Mouse (Mus musculus) megakaryocyte, embryonic 14.5 days (primary cell): Measurements from ENCODE around the gene Tnip3. TPM values are rescaled to one million over a fixed set of nuclear protein-coding genes. Genes with fewer than 3 reads are reported as not detected.
A peak's percentile ranks its signal among the peaks of the same experiment; 100 is the strongest.

Source experiments
- H3K27me3 ChIP-seq: replicated peaks from 2 replicates; pipeline ENCODE3; 2012; ENCODE audit warnings: inconsistent platforms
- H3K36me3 ChIP-seq: replicated peaks from 2 replicates; pipeline ENCODE3; 2012; ENCODE audit warnings: low read length, inconsistent platforms, mixed read lengths
- H3K4me1 ChIP-seq: 2 replicates; pipeline ENCODE4 v1.6.1; 2012; ENCODE audit warnings: inconsistent platforms
- H3K4me3 ChIP-seq: replicated peaks from 2 replicates; pipeline ENCODE3; 2012; ENCODE audit warnings: moderate library complexity, mild to moderate bottlenecking, inconsistent platforms
- H3K9me3 ChIP-seq: 2 replicates; pipeline ENCODE4 v1.6.1; 2012; ENCODE audit warnings: inconsistent platforms
- FLI1 ChIP-seq: IDR thresholded peaks from 2 replicates; pipeline ENCODE4 v1.6.1; 2012; ENCODE audit warnings: low read length, inconsistent platforms, mixed read lengths
- GATA1 ChIP-seq: IDR thresholded peaks from 3 replicates; pipeline ENCODE4 v1.6.1; 2012; ENCODE audit warnings: mixed read lengths, low read length, inconsistent platforms, borderline replicate concordance
- polyA plus RNA-seq: library from polyadenylated mRNA; stranded (reverse); fragments of >175 nt; gene quantifications from 2 replicates; pipeline ENCODE4 v1.2.3, GENCODE M21; 2012; ENCODE audit warnings: low replicate concordance; ENCODE audit not compliant: insufficient read depth

The Tnip3 gene
- polyA plus RNA-seq, 1 experiment: 0.20 TPM

DNA sequence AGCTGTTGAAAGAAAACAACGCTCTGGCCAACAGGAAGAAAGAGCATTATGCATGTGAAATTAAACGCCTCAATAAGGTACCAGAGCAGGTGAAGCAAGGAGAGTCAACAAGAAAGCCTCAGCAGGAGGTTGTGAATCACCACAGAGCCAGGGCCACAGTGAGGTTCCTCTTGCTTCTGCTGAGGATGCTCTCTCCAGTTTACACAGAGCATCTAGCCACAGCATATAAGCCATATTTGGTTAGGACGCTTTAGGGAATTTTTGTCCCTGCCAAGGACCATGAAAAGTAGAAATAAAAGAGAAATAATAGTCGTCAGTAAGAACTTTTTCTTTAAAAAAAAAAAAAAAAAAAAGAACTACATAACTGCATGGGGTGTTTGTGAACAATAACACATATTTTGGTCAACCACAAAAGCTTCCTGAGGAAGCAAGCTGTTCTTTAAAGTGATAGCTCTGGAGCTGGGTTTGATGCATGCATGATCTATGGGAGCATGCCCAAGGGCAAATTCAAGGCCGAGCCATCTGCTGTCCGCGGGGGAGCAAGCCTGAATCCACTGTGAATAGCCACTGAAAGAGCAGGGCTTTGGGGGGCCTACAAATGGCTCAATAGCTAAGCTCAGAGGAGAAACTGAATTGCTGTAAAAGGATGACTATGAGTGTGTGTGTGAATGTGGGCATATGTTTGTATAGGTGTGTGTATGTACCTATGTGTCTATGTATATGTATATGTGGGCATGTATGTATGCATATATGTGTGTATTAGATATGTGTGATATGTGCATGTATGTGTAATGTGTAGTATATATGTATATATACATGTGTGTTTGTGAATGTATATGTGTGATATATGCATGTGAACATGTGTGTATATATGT, 75.0 kb downstream of the Tnip3 start:
- Histone ChIP-seq H3K36me3 (peaks cover 6% of the 10 kb centered on the region), H3K27me3 (no peaks in the 10 kb centered on the region), H3K4me3 (peak overlapping the region; percentile 34), H3K9me3 (no peaks in the 10 kb centered on the region), H3K4me1 (peaks cover 81% of the 10 kb centered on the region)
- TF ChIP-seq GATA1 (no peak), FLI1 (no peak)

DNA sequence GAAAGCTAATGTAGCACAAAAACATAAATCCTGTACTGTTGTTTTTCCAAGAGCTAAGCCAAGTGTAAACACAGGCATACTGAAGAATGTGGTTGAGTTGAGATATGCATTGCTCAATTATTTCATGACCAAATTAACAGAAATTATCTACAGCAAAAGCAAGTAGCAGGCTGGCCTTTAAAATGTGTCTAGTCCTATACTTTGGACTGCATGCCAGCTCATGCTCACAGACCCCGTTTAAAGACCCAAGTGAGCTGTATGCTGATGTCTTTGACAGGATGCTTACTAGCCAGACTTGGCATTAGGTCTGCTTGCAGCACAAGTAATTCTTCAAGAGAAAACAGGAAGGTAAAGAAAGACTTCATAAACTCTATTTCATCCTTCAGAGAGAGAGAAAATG, 75.8 kb downstream of the Tnip3 start:
- Histone ChIP-seq H3K27me3 (no peaks in the 10 kb centered on the region), H3K36me3 (peaks cover 12% of the 10 kb centered on the region), H3K4me3 (no peak overlapping the region), H3K9me3 (no peaks in the 10 kb centered on the region), H3K4me1 (peaks cover 81% of the 10 kb centered on the region)
- no peak for TF ChIP-seq GATA1
- TF ChIP-seq FLI1: no peak

DNA sequence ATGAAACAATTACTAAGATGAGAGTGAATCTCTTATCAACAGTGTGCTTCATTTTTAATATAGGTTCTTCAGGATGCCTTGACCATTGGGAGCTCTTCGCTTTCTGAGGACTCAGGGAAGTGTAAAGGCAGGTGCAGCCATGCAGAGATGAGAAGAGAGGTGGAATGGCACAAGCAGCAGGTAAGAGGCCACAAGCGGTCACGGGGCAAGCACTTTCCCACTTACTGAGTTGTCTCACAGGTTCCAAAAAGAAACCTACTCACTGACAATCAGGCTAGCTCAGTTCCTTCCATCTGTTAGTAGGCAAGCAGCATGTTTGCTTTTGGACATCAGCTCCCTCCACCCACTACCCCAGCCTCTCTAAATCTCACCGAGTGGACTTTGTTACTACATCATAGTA, 80.7 kb downstream of the Tnip3 start:
- Histone ChIP-seq H3K9me3 (no peaks in the 10 kb centered on the region), H3K27me3 (no peaks in the 10 kb centered on the region), H3K36me3 (peaks cover 10% of the 10 kb centered on the region), H3K4me1 (peaks cover 43% of the 10 kb centered on the region), H3K4me3 (no peak overlapping the region)
- no peak for TF ChIP-seq FLI1
- TF ChIP-seq GATA1: no peak

DNA sequence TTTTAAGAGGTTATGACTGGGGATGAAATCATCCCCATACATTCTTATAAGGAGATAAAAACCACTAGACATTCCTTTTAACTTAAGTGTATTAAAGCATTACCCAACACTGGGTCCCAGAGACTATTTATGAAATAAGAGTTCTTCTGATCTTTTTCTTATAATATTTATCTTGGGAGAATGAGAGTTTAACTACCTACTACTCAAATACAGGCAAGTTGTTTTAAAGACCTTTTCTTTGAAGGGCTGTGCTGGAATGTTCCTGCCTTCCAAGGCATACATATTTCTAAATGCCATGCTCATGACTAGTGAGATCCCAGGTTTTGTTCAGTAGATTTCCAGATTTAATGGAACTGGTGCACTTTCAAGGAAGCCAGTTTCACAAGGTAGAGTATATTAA, 81.8 kb downstream of the Tnip3 start:
- Histone ChIP-seq H3K4me3 (no peak overlapping the region), H3K27me3 (no peaks in the 10 kb centered on the region), H3K9me3 (no peaks in the 10 kb centered on the region), H3K4me1 (peaks cover 44% of the 10 kb centered on the region), H3K36me3 (peaks cover 12% of the 10 kb centered on the region)
- no peak for TF ChIP-seq FLI1
- no peak for TF ChIP-seq GATA1

DNA sequence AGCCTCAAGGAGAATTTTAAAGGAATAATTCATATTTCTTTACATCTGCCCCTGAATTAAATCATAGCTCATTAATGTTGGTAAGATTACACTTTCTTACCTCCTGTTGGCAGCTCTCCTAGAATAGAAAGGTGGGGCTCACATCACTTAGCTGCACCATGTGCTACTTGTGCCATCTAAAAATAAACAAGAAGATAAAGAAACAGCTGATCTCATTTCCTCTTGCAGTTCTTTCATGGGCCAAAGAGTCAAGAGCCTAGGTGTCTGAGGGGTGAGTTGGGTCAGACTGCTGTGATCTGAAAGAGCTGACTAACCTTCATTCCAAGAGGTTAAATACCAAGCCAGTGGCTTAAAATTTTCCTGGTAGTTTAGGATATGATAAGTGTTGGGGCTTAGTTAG, 86.7 kb downstream of the Tnip3 start:
- TF ChIP-seq FLI1: no peak
- no peak for TF ChIP-seq GATA1
- Histone ChIP-seq H3K36me3 (peaks cover 34% of the 10 kb centered on the region), H3K9me3 (no peaks in the 10 kb centered on the region), H3K4me3 (no peak overlapping the region), H3K27me3 (no peaks in the 10 kb centered on the region), H3K4me1 (peaks cover 46% of the 10 kb centered on the region)

DNA sequence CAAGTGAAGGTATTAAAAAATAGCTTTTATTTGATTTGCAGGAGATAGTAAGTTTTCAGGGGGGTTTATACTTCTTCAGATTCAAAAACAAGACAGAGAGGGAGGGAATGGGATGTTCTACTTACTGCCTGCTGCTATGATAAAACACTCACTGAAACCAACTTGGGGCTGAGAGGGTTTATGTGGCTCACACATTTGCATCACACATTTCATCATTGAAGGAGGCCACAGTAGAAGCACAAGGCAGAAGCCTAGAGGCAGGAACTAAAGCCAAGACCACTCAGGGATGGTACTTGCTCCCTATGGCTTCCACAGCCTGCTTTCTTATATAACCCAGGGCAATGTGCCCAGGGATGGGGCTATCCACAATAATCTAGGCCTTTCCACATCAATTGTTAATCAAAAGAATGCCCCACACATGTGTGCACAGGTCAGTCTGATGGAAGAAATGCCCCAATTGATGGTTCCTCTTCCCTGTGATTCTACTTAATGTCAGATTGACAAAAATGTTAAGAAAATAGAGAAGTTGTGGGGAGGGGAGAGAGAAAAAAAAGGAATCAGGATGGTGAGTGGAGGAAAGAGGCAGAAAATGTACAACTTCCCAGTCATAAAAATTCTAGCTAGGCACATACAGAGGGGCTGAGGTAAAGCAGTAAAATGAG, 88.9 kb downstream of the Tnip3 start:
- Histone ChIP-seq H3K4me3 (no peak overlapping the region), H3K36me3 (peaks cover 34% of the 10 kb centered on the region), H3K27me3 (no peaks in the 10 kb centered on the region), H3K9me3 (no peaks in the 10 kb centered on the region), H3K4me1 (peaks cover 42% of the 10 kb centered on the region)
- TF ChIP-seq FLI1 (no peak), GATA1 (no peak)

DNA sequence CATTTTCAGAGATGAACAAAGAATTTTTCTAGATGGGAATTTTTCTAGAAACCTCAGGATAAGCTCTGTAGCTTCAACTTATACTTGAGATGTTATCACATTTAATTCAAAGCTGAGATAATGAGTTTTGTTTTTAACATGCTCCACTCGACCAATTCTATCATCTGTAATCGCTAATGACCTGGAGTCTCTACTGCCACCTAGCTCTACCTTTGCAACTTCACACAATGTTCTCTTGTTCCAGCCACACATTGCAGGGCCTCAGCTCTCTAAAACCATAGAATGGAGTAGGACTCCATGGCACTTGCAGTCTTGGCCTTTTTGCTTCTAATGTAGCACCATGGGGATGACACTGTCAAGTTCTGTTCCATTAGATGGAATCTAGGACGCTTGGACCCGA, 90.5 kb downstream of the Tnip3 start:
- TF ChIP-seq FLI1 (no peak), GATA1 (no peak)
- H3K36me3 ChIP-seq: peaks cover 34% of the 10 kb centered on the region
- H3K9me3 ChIP-seq: no peaks in the 10 kb centered on the region
- H3K4me1 ChIP-seq: peaks cover 39% of the 10 kb centered on the region
- no peak overlapping the region for H3K4me3 ChIP-seq
- no peaks in the 10 kb centered on the region for H3K27me3 ChIP-seq

DNA sequence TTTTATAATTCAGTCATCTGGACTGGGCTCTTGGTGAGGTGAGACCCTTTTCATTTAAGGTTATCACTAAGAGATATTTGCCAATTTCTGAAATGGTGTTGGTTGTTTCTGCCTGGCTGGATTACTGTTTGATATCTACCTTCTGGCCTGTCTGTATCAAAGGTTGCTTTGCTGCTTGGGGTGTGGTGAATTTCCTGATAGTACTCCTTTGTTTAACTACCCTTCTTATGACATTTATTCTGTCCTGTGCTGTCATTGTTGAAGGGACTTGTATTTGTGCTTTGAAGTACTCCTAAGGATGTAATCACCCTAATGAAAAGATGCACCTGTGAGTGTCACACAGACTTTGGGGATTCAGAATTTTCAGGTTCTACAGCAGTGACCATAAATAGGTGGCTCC, 96.1 kb downstream of the Tnip3 start:
- Histone ChIP-seq H3K27me3 (no peaks in the 10 kb centered on the region), H3K9me3 (no peaks in the 10 kb centered on the region), H3K36me3 (peaks cover 10% of the 10 kb centered on the region), H3K4me3 (no peak overlapping the region), H3K4me1 (no peaks in the 10 kb centered on the region; the same call in 1 of the 2 replicates)
- TF ChIP-seq FLI1: no peak
- no peak for TF ChIP-seq GATA1

DNA sequence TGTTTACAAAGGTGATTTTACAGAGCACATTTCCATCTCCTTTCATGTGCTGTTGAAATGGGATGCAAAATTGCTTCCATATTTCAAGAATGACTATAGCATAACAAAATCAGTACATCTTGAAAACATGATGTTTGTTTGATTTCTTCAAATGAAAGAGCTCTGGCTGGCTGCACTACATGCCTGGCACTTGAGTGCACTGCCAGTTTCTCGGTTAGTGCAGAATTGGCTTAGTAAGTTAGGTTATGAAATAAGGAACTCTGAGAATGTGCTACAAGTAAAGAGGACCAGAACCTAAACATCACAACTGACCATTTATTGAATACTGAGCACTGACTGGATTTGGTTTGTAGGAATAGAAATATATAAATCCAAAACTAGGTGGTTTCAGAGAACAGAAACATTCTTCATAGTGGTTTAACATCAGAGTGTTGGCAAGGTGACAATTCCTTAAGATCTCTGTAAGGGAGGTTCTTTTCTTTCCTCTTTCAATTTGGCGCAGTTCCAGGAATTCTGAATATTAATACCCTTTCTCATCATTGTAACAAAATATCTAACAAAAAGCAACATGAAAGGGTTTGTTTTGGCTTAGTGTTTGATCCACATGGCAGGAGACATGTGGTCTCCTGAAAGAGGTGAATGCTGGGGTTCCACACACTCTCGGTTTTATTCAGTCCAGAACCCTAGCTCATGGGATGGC, 98.1 kb downstream of the Tnip3 start:
- Histone ChIP-seq H3K4me1 (peaks cover 7% of the 10 kb centered on the region), H3K36me3 (peaks cover 4% of the 10 kb centered on the region), H3K27me3 (no peaks in the 10 kb centered on the region), H3K9me3 (no peaks in the 10 kb centered on the region), H3K4me3 (no peak overlapping the region)
- no peak for TF ChIP-seq FLI1
- no peak for TF ChIP-seq GATA1
